Mouse (Mus musculus): ENCODE measurements around the gene Rps12-ps3.

GRCm38 (mm10) chr19:59282001-59282400, 40.1 kb upstream of the Rps12-ps3 start:
- TF ChIP-seq FLI1 (IDR thresholded peaks at IDR 0.05; ENCODE audit: low read length) (no peak), GATA1 (IDR thresholded peaks at IDR 0.05; ENCODE audit: borderline replicate concordance, low read length) (no peak)

All from megakaryocyte, embryonic 14.5 days (primary cell).